Mouse (Mus musculus) CD8-positive naive resting alpha-beta T cell, adult 57 days (primary cell): ENCODE measurements around the gene Nexmif. TPM values are rescaled to one million over a fixed set of nuclear protein-coding genes. Genes with fewer than 3 reads are reported as not detected.

ENCODE experiments used
- total RNA-seq: library from RNA; stranded (reverse); gene quantifications from one replicate; pipeline ENCODE4 v1.2.4, GENCODE M21; 2023

Gene Nexmif
- total RNA-seq, result not detected

DNA sequence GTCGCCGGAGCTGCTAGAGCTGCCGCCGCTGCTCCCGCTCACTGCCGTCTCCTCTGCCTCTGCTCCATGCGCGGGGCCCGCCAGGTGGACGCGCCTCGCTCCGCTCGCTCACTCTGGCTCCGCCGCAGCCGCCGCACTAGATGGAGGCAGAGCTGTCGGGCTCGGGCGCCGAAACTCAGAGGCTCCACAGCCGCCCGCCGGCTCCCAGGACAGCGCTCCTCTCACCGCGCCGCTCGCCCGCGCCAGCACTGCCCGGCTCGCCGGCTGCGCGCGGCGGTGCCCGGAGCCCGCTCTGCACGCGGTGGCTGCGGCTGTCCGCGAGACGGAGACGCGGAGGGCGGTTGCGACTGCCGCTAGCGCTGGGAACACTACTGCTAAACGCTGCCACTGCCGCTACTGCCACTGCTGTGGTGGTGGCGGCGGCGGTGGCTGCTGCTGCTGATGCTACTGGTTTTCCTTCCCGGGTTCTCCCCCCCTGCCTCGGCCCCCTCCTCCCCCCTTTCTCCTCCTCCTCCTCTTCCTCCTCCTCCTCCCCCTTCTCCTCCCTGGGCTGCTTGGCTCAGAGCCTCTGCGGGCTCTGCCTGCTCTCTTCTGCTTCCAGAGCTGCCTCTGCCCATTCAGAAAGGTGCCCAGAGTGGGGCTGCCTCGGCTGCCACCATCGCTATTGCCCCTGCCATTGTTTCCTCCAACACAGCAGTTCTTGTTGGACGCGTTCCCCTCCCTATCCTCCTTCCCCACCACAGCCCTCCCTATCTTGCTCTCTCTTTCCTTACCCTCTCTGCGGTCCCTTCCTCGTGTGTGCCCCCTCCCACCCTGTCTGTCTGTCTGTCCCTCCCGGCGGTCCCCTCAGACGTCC lies at the start of gene Nexmif:
Gene Nexmif, minus strand, starts transcription at position 450 of the 856 bp plus-strand sequence.

Other genes starting within 250 kb of the Nexmif start
- 107 TPM for gene Rlim, start 219.9 kb downstream of the Nexmif start, total RNA-seq
- 23.8 TPM for gene Abcb7, start 212.7 kb upstream of the Nexmif start, total RNA-seq